Mouse (Mus musculus) thymus, postnatal 4 days (tissue): Measurements from ENCODE around the gene Cdyl2.

Experiments used
- DNase-seq: peaks from one replicate; pipeline ENCODE4 v3.0.0; 2021

The Cdyl2 gene

DNA sequence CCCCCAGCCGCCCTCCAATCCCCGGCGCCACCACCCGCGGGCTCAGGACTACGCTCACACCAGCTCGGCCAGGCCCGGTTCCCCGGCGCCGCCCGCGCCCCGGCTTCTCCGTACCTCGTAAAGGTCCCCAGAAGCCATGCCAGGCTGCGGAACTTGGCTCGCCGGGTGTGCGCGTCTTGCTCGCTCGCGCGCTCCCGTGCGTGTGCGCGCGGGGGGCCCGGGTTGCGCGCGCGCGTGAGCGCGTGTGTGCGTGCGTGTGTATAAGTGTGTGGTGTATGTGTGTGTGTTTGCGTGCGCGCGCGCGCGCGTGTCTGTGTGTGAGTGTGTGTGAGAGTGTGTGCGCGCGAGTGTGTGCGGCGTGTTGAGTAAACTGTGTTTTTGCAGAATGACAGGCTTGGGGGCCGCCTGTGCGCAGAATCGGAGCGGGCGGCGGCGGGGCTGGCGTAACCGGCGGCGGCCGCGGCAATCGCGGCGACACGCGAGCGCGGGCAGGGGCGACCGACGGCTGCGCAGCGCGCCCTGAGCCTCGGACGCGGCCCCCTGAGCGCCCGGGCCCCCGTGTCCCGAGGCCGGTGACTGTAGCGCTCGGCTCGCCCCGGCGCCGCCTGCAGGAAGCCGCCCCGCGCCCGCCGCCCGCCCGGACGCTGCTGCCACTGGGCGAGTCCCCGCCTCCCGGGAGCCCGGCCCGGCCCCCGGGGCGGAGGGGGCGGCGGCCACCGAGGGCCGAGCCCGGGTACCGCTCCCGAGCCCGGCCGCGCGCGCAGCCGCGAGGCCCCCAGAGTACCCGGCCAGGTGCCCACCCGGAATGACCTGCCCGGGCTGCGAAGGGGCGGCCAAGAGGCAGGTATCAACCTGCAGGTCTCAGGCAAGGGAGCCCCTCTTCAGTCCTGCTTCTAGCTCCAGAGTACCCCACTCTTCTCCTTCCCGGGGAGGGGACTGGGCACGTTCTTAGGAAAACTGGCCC, at the start of gene Cdyl2:
Gene Cdyl2 (minus strand): TSS at position 308 of the 964 bp plus-strand sequence.
- peak; percentile 85 for DNase-seq

DNA sequence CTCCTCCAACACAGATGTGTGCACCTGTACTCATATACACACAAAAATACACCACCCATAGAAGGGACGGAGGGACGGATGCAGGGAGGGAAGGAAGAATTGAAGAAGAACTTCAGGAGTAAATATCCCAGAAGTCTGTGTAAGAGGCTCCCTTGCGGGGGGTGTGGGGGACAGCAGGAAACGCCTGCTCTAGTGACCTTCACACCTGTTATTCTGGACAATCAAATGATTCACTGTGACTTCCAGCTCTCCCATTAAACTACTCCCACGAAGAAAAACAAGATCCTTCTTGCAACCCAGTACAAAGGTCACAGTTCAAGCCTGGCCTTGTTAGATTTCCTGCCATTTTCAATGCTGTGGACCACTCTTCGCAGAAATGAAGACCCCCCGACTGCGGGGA, 47.8 kb upstream of the Cdyl2 start:
- DNase-seq = no peak

DNA sequence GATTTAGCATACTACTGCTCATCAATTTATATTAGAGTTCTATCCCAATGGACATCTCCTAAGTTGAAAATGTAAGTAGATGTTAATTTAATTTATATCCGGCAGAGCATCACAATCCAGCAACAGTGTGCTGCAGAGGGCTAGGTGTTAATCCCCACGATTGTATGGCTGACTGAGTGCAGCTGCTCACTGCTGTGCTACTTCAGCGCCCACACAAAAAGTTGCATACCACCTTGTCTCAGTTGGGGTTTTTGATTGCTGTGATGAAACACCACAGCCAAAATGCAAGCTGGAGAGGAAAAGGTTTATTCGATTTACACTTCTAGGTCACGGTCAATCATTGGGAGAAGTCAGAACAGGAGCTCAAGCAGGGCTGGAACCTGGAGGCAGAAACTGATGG, 41.4 kb upstream of the Cdyl2 start:
- DNase-seq = no peak

DNA sequence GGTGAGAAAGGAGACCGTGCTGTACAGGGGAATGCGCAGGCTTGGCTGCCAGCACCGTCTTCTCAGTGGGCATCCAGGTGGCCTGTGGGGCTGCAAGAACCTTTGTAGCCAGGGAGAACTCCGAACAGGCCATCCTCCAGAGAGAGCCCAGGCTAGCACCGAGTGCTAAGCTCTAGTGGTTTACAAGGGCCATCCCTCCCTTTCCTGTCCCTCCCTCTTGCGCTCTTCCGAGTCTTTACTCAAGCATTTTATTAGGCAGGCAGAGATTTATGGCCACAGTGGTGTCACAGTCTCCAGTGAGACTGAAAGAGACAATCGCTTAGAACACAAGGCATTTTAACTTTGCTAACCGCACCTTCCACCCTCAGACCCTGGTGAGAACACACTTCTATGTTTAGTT, 39.9 kb upstream of the Cdyl2 start:
- DNase-seq = no peak

DNA sequence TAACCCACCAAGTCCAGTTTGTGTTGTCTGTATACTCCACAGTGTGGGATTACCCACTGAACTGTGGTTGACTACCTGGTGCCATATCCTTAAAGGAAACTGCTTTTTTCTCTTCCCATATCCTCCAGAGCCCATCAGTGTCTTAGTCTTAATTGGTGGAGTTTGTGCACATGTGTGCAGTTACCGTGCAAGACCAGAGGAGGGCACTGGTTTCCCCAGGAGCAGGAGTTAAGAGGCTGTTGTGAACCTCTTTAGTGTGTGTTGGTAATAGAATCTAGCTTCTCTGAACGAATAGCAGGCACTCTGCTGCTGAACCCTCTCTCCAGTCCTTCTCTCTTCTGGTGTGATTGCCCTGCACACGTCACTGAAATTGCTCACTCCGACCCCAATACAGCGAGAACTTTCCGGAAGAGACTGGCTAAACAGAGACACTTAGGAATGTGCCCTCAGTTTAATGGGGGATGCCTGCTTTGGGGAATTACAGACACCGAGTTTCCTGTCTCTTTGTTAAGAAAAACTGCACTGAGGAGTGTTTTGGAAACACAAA, 39.1 kb upstream of the Cdyl2 start:
- peak; percentile 45 for DNase-seq

DNA sequence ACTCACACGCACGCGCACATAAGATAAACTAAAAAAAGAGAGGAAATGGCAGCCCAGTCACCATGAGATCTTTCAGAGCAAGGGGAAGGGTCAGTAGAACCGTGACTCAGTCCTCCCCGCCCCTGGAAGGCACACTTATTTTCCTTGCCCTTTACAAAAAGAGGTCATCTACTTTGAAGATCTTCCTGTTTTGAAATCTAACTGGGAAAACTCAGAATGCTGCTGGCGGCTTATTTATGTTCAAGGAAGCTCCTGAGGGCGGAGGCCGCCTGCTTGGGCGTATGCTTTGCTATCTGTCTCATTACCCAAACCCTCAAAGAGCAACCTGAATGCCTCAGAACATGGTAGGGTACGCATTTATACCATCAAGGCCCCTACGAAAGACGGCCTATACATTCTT, 38.0 kb upstream of the Cdyl2 start:
- no peak for DNase-seq

DNA sequence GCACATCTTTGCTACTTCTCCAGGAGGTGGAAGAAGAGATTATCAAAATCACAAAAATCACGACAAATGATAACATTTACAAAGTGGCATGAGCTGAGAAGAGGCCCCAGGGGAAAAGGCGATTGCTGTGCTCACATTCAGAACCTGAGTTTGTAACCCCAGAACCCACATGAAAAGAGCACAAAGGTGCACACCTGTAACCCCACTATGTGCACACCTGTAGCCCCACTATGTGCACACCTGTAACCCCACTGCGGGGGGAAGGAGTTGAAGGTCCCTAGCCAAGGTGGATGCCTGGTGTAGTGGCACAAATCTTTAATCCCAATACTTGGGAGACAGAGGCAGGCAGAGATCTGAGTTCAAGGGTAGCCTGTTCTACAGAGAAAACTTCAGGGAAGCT, 23.4 kb upstream of the Cdyl2 start:
- no peak for DNase-seq

DNA sequence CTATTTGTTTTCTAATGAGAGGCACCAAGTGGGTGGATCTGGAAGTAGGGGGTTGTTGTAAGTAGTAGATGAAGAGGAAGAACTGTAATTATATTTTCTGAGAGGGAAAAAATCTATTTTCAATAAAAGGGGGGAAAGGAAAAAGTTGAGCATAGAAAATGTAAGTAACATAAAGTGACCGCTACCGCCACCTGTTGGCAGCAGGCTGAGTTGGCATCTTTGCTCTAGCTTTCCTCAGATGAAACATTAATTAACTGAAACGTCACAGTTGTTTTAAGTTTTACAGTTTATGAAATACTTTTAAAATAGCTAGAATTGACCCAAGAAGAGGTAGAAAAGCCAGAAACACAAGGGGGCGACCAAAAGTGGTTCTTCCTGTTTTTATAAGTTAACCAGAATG, 22.8 kb upstream of the Cdyl2 start:
- DNase-seq = peak; percentile 83

DNA sequence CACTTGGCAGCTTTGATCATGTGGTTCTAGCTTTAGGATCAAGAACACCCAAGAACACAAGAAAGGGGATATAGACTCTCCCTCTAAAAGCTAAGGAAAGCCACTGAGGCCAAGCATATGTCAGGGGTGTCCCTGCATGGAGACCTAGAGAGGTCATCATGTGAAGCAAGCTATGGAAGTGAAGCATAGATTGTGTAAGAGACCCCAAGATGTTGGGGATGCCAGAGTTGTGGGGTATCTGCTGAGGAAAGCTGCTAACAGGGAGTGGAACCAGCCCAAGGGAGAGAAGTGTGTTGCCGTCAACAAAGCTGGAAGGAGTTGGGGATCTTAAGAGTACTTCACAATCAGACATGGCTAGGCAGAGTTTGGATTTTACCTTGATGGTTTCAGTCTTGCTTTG, 7.9 kb upstream of the Cdyl2 start:
- DNase-seq = no peak

DNA sequence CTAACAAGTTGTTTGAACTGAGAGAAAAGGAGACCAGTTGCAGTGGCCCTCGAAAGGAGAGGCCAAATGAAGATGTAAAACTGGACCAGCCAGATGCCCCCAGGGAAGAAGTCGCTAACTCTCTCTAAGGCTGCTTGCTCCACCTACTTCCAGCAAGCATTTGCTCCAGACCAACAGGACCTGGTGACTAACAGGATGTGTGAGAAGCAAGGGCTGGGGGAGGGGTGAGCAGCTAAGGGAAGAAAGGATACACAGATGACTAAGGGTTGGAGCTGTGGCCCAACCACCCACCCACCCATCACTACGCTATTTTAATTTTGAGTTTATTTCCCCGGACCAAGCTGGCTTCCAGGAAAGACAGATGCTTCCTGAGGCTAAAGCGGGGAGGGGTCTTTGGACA, 2.5 kb upstream of the Cdyl2 start:
- DNase-seq = peak; percentile 18

DNA sequence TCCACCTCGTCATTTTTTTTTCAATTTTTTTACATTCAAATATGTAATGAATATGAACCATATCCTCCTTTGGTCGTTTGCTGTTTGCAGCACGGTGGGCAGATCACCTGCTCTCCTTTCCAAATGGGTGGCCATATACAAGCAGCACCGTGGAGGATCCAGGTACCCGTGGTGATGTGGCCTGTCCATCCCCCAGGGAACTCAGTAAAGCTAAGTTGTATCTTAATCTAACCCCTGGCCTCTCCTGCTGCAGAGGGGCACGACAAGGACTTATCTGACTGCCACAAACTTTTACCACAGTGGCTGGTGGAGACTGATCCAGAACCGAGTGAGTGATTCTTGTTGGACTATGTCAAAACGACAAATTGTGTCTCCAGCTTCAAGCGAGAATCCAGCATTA, 1.4 kb upstream of the Cdyl2 start:
- no peak for DNase-seq

DNA sequence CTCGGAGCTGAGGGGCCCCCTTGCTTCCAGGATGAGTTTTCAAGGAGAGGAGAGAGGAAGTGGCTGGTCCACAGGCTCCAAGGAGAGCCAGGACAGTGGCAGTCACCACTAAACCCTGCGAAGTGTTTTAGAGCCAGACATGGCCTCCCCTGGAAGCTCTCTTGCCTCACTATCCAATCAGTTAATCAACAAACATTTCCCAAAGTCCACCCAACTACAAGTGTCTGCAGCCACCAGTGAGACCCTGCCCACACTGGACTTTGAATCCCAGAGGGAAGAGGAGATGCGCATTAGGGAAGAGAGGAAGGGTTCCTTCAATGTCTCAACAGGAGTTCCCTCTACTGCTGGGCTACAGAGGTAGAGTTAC, 840 bp upstream of the Cdyl2 start:
- no peak for DNase-seq

DNA sequence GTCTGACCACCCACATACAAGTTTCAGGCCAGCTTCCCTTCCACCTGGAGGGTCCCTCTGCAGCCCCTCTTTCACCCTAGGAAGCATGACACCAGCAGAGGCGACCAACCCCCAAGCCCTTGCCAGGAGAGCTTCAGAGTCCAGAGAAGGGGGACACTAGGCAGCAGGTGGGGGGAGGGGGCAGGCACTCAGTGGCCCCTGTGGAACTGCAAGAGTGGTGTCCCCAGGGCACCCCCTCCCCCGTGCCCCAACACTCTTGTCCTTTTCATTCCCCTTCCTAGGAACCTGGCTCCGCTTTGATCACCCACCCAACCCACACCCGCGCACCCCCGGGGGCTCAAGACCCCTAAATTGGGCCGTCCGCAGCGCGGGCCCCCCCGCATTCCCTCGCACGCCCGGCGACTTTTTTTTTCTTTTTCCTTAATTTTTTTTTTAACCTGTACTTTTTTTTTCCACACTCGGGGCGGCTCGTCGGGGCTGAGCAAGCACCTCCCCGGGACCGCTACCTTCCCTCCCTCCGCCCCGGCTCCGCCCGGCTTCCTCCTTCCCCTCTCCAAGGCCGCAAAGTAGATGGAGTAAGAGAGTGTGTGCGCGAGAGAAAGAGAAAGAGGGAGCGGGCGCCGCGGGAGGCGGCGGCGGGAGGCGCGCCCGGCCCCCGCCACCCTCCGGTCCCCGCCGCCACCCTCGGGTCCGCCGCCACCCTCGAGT, 661 bp downstream of the Cdyl2 start:
- DNase-seq = peak; percentile 51

DNA sequence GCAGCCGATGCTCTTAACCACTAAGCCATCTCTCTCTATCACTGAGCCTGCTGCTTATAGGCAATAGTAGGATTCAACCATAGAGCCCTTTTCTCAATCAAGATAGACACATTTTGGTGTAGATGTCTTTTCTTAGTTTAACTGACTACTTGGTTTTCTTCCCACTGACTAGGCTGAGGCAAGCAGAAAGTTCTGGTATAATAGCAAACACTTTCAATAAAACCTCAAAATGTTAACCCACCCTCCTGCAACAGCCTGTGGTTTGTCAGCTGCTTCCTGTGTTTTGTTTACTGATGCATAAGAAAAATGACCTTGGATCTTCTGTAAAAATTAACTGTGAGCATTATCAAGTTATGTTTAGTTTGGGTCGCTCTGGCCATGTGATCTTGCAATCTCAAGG, 11.3 kb downstream of the Cdyl2 start:
- no peak for DNase-seq

DNA sequence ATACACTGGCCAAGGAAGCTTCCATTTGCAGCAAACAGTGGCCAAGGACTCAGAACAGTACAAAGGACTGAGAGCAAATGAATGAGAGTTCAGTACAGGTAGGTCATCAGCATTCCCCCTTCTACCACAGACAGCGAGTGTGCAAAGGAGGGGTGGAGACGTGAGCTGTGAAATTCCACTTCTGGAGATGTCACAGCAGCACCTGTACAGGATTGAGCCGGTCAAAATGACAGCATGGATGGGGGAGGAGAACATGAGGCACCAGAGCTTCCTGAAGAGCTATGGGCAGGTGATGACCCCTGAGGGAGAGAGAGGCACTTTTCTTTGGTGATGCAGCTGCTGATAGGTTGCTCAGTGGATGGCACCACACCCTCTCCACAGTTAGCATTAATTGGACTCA, 25.3 kb downstream of the Cdyl2 start:
- no peak for DNase-seq

DNA sequence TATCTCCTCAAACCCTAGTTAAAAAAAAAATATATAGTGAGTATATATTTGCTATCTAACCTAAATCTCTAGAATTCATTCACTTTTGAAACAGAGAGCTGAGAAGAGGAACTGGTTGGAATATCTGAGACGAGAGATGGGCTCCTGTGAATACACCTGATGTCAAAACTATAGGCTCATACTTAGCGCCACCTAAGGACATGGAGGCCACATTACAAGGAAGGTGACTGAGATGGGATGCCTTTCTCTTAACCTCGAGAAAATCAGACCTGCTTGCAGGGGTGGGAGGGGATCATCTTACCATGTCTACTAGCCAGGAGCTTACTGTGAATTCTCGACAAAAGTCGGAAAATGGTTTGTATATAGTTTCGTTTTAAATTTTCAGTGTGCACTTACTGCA, 30.3 kb downstream of the Cdyl2 start:
- DNase-seq = peak; percentile 39

DNA sequence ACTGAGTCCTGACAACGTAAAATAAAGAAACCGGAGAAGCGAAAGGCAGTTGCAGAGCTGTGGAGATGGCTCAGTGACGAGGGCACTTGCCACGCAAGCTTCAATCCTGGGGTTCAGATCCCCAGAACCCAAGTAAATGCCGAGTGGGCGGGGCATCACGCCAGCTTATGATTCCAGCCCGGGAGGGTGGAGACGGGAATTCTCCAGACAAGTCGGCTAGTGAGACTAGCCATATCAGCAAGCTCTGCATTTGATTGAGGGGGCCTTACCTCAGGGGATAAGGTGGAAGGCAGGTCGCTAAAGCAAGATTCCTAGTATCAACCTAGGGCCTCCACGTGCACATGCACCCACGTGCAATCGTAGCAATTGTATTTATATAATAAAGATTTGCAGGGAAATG, 39.9 kb downstream of the Cdyl2 start:
- no peak for DNase-seq

DNA sequence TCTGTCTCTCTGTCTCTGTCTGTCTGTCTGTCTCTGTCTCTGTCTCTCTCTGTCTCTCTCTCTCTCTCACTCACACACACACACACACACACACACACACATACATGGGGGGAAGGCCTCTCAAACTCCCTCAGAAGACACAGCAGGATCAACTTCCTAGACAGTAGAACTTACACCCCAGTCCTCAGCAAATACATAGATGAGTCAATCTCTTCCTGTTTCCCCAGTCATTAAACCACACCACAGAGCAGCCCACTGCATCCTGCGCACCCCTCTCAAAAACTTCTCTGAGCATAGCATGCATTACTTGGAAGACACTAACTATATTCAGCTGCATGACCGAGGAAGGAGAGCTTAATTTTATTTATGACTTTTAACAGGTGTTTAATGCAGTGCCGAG, 43.0 kb downstream of the Cdyl2 start:
- peak; percentile 27 for DNase-seq

DNA sequence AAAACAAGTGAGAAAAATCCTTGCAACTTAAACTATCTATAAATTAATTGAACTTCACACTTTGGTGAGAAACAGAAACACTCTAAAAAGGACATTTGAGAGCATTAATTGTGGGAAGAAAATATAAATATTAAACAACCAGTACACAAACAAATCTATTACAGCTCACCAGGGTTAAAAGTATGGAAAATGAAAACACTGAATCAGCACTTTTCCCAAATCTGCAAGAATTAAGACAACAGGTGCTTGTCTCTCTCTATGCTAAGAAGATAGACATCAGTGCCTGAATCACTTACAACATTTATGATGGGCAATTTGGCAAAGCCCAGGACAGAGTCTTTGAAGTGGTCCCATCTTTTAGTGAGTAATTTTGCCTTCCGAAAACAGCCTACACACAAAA, 56.6 kb downstream of the Cdyl2 start:
- no peak for DNase-seq

DNA sequence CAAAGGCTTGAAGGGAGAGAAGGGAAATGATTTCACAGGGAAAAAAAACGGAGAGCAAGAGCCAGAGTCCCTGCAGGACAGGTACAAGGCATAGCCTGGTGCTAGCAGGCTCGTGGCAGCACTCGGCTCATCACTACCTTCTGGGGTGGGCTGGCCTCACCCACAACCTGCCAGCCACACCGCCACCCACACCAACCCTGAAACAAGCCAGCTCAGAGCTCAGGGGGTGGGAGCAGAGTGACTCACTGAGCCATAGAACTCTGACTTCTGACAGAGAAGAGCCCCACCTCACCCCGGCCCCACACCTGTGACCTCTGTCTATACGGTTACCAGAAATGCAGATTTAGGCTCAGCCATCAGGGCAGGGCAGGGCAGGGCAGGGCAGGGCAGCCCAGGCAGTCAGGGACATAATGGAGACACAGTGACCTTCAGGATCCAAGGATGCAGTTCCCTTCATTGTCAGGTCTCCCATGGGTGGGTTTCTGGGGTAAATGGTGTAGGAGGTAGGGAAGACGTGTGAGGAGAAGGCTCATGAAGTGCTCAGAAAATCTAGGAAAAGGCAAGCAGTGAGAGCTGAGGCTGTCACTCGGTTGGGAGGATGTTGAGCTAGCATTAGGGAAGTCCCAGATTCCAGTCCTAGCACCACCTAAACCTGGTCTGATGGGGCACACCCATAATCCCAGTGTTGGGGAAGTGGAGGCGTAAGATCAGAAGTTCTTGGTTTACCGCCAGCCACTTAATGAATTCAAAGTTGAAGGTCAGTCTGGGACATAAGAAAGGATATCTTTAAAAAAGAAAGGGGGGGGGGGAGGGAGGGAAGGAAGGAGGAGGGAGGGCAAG, 58.6 kb downstream of the Cdyl2 start:
- DNase-seq = peak; percentile 47

DNA sequence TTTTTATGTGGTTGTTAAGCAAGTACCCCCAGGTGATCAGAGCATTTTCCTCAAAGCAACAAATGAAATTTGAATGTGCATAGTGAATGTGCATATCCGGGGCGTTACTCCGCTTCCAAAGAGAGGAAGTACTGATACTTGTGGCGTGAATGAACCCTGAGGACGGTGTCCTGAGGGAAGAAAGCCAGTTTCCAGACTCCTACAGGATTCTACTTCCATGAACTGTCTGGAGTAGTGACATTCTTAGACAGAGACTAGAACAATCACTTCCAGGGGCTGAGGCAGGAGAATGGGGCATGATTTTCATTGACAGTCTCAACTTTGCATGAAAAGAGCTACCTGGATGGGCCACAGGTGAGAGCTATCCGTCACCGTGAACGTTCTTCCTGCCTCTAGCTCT, 59.3 kb downstream of the Cdyl2 start:
- no peak for DNase-seq

DNA sequence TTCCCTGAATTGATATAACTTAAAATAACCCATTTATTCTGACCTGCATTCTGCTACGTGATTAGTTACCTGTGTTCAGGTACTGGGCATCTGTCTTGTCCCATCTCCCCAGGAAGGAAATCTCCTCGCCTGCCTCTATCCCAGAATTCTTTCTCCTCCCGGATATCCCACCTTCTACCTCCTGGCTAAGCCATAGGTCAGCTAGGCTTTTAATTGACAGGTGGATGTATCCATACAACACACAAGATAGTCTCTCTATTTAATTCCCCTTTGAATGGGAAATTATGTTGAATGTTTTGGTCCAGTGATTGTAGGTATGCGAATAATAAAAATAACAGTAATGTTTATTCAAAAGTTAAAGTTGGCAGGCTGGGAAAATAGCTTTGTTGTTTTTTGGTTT, 59.7 kb downstream of the Cdyl2 start:
- no peak for DNase-seq

DNA sequence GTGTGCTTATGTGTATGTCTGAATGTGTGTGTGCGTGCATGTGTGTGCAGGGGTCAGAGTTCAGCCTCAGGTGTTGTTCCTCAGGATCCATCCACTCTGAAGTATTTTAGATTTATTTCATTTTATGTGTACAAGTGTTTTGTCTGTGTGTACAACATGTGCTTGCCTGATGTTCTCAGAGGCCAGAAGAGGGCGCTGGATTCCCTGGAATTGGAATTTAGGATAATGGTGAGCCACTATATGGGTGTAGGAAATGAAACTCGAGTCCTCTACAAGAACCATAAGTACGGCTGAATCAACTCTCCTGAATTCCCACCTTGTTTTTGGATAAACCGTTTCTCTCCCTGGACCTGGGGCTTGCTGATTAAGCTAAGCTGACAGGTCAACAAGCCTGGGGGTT, 61.2 kb downstream of the Cdyl2 start:
- DNase-seq = peak; percentile 44
